Mouse (Mus musculus): ENCODE data around the gene Mecom.
"Not testable (repeated sequence)": the region's sequence is repeated elsewhere in the genome, so short reads cannot be mapped to it uniquely, and the experiment has no call there.

Mecom gene

DNA sequence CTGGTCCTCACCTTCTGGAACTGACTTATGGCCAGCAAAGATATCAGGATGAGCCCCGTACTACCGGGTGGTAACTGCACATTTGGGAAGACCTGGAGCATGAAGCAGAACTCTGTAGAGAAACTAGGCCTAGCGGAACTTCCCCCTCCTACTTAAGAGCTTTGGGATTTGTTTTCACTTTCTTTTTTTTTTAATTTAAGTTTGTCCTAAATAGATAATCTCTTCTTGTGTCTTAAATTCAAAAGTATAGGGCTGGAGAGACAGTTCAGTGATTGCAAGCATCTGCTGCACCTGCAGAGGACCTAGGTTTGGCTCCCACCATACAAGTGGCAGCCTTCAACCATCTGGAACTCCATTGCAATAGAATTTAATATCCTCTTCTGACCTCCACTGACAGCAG lies at the start of gene Mecom:
Mecom (minus strand) TSS at position 101 of the 400 bp plus-strand sequence.
- no peak for DNase-seq (ENCODE audit: low spot score)

DNA sequence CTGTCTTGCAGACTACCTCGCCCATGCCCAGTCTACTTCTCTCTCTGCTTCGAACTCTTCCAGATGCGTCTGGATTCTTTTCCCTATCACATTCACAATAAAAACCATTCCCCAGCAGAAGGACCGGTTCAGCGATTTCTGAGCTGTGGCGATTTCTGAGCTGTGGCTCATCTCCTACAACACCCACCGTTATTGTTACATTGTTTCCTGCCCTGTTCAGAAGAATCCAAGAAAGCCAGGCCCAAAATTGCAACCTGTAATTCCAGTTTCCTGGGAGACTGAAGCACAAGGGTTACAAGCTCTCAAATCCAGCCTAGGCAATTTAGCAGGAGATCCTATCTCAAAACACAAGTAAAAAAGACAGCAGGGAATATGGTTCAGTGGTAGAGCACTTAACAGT lies 49.5 kb upstream of the Mecom start:
- no peak for DNase-seq (ENCODE audit: low spot score)

DNA sequence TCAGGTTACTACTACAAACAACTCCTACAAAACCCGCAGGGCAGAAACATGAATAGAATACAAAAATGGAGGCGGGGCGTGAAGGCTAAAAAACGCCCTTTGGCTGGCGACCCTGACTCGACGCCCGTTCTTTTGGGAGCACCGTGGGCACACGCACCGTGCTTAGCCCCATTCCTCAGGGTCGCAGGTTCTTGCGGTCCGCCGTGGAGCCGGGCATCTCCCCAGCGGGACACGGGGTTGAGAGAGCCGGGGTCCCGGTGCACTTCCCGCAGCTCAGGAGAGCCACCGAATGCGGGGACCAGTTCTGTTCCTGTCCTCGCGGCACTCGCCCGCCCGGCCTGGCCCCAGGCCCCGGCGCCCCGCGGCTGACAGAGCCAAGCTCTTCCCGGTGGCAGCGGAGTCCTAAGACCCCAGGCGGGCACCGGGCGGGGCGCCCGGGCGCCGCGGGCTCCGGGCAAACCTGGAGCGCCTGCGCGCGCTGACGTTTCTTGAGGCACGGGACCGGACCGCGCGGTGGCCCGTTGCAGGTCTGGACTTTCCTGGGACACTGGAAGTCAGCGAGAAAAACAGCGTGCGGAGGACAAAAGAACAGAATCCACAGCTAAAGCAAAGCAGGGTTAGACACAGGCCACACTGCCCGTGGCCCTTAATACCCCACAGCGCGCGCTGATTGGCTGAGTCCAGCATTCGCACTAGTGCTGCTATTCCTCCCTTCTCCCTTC lies 47.5 kb upstream of the Mecom start:
- DNase-seq (ENCODE audit: low spot score), result no peak

DNA sequence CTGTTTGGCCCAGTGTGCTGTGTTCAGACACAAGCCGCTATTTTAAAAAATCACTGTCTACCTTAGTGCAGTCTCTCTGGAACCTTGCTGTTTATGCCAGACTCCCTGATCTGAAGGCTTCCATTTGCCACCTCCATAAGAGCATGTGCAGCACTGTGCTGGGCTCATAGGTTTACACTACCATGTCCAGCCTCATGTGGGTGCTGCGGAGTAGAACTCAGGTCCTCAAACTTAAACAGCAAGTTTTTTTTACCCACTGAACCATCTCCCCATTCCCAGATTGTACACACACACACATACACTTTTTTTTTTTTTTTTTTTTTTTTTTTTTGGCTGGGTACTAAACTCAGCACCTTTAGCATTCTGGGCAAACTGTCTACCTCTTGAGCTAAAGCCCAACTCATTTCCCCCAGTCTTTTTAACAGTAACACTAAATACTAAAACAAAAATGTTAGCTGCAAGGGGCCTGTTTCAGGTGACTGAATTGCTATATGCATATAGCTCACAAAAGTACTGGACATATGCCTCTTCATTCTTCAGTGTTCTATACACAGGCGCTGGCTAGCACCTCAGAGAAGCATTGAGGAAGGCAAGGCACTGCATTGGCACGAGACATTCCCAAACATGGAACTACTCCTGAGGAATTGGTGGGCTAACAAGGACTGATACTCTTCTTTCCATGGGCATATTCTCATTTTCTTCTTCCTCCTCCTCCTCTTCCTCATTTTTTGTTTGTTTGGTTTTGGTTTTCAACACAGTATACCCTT lies 46.1 kb upstream of the Mecom start:
- DNase-seq (ENCODE audit: low spot score), result no peak

DNA sequence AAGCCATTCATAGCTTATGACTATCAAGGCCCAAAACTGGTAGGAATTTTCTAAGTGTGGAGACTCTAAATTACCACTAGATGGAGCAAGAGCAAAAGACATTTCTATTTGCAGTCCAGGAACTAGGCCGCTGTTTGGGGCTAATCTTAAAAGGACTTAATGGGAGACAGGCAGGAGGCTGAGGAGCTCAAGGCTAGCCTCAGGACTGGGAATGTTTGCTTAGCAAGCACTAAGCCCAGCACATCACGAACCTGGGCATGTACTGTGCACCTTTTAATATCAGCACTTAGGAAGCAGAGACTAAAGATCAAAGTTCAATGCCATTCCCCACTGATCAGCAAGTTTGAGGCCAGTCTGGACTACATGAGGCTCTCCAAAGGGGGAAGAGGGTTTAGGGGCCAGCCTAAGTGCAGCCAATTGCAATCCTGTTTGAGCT lies 44.6 kb upstream of the Mecom start:
- DNase-seq (ENCODE audit: low spot score), result no peak

DNA sequence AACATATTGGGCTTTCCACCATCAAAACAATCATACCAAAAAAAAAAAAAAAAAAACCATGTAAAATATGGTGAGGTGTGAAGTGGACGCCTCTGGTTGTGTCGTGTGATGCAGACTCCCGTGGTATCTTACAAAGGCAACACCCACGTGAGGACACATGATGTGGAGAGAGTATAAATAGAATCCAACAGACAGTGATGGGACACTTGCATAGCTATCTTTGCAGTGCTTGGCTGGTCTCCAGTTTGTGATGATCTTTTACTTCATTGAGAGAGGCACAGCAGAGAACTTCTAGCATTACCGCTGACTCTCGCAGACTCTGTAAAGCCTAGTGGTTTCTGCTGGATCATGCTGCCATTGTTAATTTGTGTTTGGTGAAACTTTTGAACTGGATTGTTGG lies 41.1 kb upstream of the Mecom start:
- no peak for DNase-seq (ENCODE audit: low spot score)

DNA sequence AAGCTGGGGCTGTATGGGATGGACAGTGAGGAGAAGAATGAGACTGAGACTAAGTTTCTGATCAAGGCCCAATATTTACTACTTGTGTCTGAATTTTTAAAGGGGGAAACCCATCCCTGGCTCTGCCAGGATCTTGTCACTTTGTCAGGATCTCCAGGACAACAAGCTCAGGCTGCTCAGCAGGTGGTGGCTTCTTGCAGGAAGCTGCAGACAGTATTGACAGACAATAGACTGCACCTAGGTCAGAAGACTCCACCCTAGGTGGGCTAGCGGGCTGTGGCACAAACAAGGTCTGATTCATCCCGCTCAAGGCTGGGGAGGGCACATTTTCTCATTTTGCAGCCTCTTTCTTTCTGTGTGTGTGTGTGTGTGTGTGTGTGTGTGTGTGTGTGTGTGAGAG lies 25.7 kb upstream of the Mecom start:
- DNase-seq (ENCODE audit: low spot score), result no peak

DNA sequence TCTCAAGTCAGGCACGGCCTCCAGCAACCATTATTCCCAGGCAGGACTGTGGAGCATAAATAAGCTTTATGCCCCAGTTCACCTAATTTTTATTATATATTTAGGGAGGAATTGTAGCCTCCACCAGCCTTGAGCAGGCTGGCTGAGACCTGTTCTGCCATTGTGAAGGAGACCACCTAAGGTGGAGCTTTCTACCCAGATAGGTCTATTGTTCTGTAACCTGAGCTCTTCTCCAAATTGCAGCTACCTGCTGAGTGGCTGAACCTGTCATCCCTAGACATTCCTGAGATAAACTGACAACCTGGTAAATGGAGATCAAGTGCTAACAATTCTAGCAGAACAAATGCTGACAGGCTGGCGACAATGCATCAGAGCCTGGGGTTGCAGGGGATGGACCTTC lies 18.5 kb upstream of the Mecom start:
- not testable (repeated sequence) for DNase-seq (ENCODE audit: low spot score)

DNA sequence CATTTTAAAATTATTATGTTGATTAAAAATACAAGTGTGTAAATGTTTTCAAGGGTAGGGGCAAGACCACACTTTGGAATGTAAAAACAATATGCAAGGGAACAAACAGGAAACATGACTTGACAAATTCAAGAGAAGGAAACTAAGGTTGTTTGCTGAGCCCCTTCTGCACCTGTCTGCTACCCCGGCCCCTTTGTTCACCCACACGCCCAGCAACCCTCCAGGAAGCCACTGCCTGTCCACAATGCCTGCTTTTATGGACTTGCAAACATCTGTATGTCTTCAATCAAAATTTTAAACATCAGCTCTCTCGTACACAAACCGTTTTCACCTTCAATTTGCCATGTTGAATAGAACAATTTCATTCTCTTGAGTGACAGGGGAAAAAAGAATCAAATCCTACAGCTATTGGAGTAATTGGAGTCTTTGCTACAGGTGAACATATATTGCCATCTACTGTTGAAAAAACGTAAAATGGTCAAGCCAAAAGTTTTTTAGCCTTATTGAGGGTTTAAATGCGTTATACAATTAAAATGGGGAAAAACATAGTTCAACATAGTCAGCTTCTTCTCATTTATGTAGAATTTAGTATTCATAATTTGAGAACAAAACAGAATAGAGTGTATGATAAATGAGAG lies 13.0 kb upstream of the Mecom start:
- DNase-seq (ENCODE audit: low spot score), result no peak

DNA sequence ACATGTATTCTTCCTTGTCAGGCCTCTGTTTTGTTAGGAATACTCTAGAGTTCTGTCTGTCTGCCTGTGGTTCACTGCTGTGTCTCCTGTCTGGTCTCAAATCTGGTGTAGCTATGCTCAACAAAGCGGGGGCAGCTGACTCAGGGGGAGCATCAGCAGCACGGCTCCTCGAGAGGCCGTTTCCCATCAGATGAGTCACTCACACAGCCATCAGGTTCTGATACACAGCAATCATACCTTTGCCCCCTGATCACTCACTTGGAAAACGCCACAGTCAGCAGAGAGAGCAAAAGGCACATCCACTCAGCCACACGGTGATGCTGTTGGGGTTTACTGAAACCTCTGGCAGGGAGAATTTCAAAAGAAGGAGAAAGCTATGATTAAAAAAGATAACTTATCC lies 5.9 kb upstream of the Mecom start:
- DNase-seq (ENCODE audit: low spot score), result no peak

DNA sequence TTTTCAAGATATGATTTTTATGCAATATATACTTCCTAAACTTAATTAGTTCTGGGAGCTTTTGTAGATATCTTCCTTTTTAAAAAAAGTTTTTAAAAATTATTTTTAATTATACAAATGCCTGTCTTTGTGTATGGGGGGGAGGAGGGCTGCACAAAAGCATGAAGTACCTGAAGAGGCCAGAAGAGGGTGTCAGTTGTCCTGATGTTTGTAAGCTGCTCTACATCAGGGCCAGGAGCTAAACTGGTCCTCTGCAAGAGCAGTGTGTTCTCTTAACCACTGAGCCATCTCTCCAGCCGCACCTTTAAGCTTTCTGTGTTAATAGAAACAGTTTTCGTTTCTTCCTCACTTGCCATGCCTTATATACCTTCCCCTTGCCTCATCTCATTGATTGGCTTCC lies 2.4 kb upstream of the Mecom start:
- no peak for DNase-seq (ENCODE audit: low spot score)

DNA sequence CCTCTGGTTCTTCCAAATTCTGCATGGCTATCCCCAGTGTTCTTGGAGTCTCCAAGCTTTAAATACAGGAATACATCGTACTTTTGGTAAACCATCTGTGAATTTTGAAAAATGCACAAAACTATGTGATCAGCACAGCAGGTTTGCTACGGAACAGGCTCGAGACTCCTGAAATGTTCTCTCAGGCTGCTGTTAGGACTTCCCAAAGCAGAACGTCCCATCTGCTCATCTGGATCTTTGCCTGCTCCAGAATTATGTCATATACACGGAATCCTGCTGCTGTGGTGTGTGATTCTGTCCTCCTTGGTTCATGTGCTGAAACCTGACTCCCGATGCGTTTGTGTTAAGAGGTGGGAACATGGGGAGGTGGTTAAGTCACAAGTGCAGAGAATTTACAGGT lies 1.1 kb upstream of the Mecom start:
- no peak for DNase-seq (ENCODE audit: low spot score)

DNA sequence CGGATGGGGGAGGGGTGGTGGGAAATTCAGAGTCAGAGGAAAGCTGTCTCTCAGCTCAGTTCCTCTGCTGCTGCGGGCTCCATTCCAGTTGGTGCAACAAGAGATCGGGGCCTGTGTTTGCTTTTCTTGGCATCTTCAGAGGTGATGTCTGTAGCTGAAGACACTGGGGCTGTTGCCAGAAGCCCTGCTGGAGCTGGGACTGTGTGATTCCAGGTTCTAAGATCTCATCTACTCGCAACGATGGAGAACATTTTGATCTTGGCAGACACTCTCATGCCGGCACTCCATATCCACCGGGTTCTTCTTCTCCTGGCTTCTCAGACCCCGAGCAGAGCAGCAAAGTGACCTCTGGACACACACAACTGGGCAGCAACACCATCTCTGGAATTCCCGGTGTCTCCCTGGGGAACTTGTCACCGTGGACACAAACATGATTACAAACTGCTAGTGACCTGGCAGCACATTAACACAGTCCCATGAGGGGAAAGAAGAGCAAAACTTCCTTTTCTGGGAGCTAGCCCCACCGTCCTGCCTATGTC lies 908 bp downstream of the Mecom start:
- peak; percentile 2 for DNase-seq (ENCODE audit: low spot score)

DNA sequence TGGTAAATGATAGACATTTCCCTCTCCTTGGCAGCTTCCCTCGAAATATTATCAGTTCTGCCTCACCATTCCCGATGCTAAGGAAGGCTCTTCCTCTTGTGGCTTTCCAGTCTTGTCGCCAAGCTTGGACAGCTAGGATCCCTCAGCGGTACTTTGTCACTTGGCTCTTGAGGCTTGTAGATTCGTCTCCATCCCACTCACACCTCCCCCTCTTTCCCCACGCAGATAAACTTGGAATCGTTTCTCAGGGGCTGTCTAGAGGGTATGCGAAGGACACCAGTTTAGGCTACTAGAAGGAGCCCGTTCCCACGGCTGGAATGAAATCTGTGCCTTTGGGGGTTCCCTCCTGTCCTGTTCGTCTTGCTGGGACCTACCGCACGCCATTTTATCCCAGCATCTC lies 1.4 kb downstream of the Mecom start:
- no peak for DNase-seq (ENCODE audit: low spot score)

DNA sequence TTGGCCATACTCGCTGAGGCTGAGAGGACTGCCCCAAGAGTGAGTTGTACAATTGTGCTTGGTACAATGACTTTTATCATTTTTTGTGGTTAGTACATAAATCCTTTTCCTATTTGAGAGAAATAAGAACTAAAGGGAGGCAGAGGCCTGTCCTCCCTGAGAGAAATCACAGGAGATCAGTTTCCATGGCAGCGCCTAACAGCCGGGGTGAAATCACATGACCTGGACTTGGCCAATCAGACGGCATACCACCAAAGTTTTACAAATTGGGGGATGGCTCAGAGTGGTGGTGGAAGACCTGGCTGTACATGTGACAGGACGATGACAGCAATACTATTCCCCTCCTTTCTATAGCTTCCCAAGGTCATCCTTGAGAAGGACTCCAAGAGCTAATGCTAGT lies 2.6 kb downstream of the Mecom start:
- no peak for DNase-seq (ENCODE audit: low spot score)

DNA sequence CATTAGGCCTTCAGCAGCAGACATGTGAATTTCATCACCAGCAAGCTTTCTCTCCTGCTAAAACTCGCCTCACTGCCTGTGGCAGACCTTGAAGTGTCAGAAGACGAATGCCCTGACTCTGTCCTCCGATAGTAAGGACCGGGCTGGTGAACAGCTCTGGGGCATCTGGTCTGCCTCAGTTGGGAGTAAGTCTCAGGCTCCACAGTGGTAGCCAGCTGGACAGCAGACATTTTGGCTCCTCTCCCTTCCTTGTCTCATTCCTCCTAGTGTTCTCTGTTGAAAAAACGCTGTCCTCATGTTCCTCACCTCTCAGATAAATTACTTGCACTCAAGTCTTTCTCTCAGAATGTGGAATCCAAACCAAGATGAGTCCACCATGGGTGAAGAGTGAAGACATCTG lies 3.5 kb downstream of the Mecom start:
- no peak for DNase-seq (ENCODE audit: low spot score)

DNA sequence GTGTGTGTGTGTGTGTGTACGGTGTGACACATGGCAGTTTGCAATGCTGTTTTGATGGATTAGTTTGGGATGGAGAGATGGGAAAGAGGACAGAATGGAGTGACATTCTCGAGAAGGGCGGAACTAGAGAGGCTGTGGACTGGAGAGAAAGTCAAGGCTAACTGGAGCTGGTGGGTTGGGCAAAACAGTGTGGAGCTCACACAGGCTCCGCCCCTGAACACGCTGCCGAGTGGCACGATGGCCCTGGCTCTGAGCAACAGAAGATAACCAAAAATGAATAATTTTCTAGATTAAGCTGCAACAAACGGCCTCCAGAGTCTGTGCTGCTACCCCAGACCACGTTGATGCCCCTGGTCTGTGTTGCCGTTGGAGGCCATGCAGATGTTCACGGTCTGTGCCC lies 12.0 kb downstream of the Mecom start:
- DNase-seq (ENCODE audit: low spot score), result no peak

DNA sequence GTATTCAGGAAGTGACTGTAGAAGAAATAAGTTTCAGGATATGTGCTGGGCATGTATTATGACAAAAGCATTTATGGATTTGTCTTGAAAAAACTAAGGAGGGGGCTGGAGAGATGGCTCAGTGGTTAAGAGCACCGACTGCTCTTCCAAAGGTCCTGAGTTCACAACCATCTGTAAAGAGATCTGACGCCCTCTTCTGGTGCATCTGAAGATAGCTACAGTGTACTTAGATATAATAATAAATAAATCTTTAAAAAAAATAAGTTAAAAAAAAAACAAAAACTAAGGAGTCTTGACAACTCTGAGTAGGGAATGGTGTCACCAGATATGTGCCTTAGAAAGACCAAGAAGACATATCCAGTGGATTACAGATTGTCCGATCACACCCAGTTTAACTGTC lies 27.1 kb downstream of the Mecom start:
- DNase-seq (ENCODE audit: low spot score), result not testable (repeated sequence)

DNA sequence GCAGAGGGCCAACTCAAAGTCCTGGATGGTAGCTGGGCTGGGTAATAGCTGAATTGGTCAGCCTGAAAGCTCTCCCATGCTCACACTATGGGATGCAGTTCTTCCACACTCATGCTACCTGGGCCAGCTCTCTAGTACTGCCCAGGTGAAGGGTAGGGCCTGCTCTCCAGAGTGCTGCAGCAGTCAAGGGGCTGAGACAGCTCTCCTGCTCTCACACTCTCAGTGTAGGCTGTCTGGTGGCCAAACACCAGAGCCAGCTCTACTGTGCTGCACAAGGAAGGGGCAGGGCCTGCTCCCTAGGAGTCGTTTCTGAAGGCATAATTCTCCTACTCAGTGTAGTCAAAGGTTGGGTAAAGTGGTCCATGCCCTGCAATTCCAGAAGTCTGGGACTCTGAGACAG lies 28.4 kb downstream of the Mecom start:
- no peak for DNase-seq (ENCODE audit: low spot score)

DNA sequence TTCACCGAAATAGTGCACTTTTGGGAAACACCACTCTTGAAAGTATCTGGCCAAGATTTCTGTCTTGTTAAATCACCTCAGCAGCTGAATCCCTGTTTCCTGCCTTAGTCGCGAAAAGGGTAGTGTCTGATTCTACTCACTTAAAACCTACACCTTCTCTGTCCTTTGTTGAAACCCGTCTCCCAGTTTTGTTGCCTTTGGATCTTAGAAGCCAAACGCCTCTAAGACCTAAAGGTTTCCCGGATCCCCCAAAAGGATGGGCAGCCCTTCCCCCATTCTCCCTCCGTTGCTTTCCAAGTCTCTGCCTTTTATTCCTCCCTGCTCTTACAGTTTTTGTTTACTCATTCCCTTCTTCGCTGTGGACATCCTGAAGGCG lies 32.0 kb downstream of the Mecom start:
- DNase-seq (ENCODE audit: low spot score), result no peak

DNA sequence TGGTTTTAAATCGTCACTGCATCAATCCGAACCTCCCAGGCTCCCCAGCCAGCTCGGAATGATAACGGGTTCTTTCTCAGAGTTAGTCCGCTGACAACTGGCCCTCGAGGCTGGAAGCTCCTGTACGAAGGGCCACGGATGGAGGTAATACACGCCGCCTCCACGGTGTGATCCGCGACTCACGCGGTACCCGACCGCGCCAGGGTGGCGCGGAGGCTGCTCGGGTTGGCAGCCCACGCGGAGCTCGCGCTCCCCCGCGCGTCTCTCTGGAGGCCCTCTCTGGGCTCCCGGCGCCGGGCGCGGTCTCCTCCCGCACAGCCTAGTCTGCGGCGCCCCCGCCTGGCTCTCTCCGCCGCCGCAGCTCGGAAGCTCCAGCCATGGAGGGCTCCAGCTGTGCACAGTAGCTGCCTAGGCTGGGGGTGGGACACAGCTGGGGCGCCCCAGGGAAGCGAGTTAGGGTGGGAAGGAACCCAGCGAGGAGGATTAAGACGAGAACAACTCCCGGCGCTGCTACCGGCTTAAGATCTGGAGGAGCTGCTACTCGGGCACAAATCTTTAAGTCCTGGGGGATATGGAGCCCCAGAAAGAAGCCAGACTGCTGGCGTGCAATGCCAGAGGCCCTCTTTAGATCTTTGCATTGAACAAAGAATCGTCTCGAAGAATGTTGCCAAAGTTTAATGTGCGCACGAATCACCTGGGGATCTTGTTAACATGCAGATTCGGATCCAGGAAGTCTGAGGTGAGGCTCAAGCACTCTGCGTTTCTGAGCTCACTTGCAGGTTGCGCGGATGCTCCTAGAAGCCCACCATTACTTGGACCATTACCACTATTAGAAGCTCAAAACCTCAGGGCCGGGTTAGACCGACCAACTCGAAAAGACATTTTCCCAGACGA lies 32.7 kb downstream of the Mecom start:
- DNase-seq (ENCODE audit: low spot score), result no peak

All from ovary, adult 18-20 months (tissue).